Mouse (Mus musculus): ENCODE data around the gene Flt3.

The Flt3 gene

GRCm38 (mm10) chr5:147410585-147410984, 10.3 kb upstream of the Flt3 start:
- no peak for DNase-seq (ENCODE audit: low spot score in 2 of 2)

DNA sequence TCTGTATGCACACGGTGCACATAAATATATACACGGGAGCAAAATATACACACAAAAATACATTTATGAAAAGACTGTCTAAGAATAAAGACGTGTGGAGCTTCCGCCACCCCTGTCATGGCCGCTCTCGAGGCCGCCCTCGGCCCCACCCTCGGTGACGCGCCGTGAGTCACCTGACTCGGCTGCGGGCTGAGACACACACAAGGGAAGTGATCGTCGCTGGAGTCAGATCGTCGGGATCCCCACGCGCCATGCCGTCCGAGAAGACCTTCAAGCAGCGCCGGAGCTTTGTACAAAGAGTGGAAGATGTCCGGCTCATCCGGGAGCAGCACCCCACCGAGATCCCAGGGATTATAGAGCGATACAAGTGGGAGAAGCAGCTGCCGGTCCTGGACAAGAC, 8.4 kb upstream of the Flt3 start:
- DNase-seq (ENCODE audit: low spot score in 2 of 2): no peak

- no peak for DNase-seq (ENCODE audit: low spot score in 2 of 2)
Measured at GRCm38 (mm10) chr5:147406135-147406534, 5.8 kb upstream of the Flt3 start.

- peak; percentile 64 to 69 for DNase-seq (ENCODE audit: low spot score in 2 of 2)
Measured at GRCm38 (mm10) chr5:147402505-147402904, 2.2 kb upstream of the Flt3 start.

GRCm38 (mm10) chr5:147401024-147401423, 735 bp upstream of the Flt3 start:
- no peak for DNase-seq (ENCODE audit: low spot score in 2 of 2)

- no peak for DNase-seq (ENCODE audit: low spot score in 2 of 2)
Measured at GRCm38 (mm10) chr5:147400505-147400979, 253 bp upstream of the Flt3 start.

- DNase-seq (ENCODE audit: low spot score in 2 of 2): no peak
Measured at GRCm38 (mm10) chr5:147395050-147395449, 5.2 kb downstream of the Flt3 start.

DNA sequence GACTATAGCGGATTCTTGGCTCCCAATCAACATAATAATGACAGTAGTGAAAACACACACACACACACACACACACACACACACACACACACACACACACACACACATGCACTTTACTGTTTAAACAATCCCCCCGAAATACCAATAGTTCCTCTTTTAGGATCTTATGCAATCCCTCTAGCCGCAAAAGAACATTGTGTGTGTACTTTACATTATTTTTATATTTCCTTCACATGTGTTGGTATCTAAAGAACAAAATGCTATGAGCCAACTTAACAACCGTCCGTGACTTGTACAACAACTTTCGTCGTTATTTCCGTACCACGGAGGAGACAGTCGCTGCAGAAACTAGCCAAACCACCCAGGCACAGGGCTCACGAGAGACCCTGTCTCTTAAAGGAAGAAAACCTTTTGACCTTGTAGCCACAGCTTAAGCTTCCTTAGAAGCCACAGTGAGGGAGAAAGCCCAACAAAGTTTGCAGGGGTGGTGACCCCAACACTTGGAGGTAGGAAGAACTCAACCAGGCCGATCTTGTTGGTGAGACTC, 7.5 kb downstream of the Flt3 start:
- DNase-seq (ENCODE audit: low spot score in 2 of 2): no peak

DNA sequence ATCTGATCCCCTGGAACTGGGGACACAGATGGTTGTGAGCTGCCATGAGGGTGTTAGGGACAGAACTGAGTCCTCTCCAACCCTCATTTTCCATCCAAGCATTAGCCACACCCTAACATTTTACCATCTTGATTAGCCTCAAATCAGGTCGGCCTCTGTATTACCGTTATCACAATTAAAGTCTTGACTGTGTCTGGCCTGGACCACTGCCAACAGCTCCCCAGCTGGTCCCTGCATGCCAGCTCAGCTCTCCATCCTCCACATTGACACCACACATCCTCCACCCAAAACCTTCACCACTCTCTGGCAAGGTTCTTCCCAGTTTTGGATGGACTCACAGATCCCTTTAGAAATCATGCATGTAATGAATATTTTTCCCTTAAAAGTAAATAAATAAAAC, 9.5 kb downstream of the Flt3 start:
- DNase-seq (ENCODE audit: low spot score in 2 of 2): peak; percentile 12 to 15

- DNase-seq (ENCODE audit: low spot score in 2 of 2): no peak
Measured at GRCm38 (mm10) chr5:147389052-147389451, 11.2 kb downstream of the Flt3 start.

- DNase-seq (ENCODE audit: low spot score in 2 of 2): no peak
Measured at GRCm38 (mm10) chr5:147388376-147389008, 11.8 kb downstream of the Flt3 start.

- no peak for DNase-seq (ENCODE audit: low spot score in 2 of 2)
Measured at GRCm38 (mm10) chr5:147386865-147387264, 13.4 kb downstream of the Flt3 start.

DNA sequence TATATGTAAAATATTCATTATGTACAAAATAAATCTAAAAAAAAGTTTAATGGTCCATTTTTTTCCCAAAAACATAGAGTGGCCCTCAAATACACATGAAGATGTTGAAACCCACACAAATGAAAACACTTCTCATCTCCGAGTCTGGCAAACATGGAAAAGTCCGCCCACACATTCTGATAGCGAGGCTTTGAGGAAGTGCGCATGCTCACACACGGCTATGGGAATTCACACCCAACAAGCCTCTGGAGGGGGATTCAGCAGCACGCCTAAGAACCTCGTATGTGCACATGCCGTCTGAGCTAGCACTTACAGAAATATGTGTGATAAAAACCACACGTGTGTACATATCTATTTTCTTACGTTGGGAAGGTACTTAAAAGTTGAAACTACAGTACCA, 18.9 kb downstream of the Flt3 start:
- DNase-seq (ENCODE audit: low spot score in 2 of 2): peak; percentile 49 to 53

DNA sequence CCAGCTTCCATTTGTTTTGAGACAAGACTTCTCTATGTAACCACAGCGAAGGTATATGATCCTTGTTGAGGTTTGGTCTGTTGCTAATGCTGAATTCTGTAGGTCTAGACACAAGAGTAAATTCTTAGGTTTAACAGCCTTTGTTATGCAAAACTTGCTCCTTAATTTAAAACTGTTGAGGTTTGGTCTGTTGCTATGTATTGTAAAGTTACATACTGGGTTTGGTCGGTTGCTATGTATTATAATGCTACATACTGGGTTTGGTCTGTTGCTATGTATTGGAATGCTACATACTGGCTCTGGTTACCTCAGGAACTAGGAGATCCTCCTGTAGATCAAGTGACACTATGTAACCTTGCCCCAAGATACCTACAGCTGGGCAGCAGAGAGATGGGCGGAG, 20.8 kb downstream of the Flt3 start:
- DNase-seq (ENCODE audit: low spot score in 2 of 2): no peak

GRCm38 (mm10) chr5:147370276-147370675, 30.0 kb downstream of the Flt3 start:
- no peak for DNase-seq (ENCODE audit: low spot score in 2 of 2)

- no peak for DNase-seq (ENCODE audit: low spot score in 2 of 2)
Measured at GRCm38 (mm10) chr5:147368221-147368620, 32.1 kb downstream of the Flt3 start.

DNA sequence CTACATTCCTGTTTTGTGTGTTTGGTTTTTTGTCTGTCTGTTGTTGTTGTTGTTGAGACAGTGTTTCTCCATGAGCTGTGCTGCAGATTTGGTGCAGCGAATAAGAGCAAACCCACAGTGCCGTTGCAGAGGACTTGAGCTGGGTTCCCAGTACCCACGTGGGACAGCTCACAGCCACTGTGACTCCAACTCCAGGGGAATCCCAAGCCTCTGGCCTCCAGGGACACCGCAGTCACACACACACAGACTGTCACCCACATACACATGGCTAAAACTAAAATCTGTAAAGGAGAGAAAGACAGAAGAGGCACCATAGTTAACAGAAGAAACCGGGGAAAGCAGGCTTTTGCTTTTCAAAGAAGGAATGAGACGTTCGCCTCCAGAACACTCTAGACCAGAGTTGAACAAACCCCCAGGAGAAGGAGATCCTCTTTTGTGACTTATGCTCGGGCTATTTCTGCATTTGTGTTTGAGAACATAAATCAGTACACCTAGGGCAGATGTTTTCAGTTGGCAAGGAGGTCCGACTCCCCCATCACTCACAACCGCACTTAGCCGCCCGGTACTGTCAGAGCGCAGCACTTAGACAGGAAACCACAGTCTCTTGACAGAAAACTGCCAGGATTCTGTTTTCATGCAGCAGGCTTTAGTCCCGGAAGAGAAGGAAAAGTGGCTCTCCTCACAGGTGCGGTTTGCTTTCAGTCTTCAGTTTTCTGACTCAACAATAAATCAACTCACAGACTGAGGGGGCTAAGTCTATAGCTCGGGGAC, 34.1 kb downstream of the Flt3 start:
- no peak for DNase-seq (ENCODE audit: low spot score in 2 of 2)

GRCm38 (mm10) chr5:147363054-147363453, 37.2 kb downstream of the Flt3 start:
- no peak for DNase-seq (ENCODE audit: low spot score in 2 of 2)

GRCm38 (mm10) chr5:147358481-147358880, 41.8 kb downstream of the Flt3 start:
- DNase-seq (ENCODE audit: low spot score in 2 of 2): no peak

GRCm38 (mm10) chr5:147357536-147357935, 42.8 kb downstream of the Flt3 start:
- DNase-seq (ENCODE audit: low spot score in 2 of 2): no peak

DNA sequence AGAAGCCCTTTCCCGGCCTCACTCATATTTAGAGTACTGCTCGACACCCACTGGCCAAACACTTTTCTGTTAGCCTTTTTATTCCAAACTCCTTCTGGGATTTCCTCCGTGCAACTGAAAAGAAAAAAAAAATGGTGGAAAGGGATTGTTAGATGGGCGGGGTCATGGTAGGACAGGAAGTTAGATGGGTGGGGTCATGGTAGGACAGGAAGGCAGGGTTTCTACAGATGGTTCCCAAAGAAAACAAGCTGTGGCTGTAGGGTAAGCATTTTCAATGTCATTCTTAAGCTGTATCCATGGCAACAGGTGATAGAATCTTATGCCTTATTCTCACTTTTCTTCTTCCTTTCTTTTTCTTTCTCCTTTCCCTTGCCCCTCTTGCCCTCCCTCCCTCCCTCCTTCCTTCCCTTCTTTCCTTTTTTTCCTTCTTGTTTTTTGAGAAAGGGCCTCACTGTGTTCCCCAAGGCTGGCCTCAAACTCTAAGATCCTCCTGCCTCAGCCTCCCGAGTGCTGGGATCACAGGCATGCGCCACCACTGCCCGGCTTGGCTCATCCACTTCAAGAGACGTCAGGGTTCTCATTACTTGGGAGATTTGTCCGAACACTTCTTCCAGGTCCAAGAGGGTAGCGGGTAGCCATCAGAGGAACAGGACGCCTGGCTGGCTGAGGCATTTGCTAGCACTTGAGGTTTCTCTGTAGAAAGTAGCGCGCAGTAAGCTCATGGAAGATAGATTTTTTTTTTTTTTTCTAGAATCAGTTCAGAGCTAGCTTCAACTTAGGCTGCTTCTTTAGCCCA, 43.8 kb downstream of the Flt3 start:
- no peak for DNase-seq (ENCODE audit: low spot score in 2 of 2)

DNA sequence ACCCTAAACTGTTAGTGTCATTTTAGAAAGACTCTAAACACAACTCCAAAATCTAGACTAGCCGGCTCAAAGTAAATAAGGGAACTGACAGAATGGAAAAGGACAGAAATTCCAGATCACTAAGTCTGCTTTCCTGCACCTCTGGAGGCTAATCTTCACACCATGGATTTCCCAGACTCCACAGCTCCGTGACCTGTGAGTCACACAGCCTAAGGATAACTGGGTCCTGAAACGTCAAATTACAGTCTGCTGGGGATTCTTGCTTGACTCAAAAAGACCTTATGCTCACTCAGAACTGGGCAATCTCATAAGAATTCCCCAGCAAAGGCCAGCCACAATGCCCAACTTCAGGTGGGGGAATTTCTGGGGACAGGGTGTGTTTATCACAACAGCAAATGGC, 44.5 kb downstream of the Flt3 start:
- no peak for DNase-seq (ENCODE audit: low spot score in 2 of 2)
